Mouse (Mus musculus) C3H10T1/2 (cell line): ENCODE results near the gene Zcchc2. TPM values are rescaled to one million over a fixed set of nuclear protein-coding genes. Genes with fewer than 3 reads are reported as not detected.

Experiments used
- polyA plus RNA-seq, 2 experiments: library from polyadenylated mRNA; unstranded; fragments of >200 nt; fragmentation: generic; extraction: Trizol; gene quantifications; one replicate each; pipeline ENCODE4 v1.2.1; 2012; ENCODE audit warnings: missing spikeins in 2 of 2

The Zcchc2 gene
- polyA plus RNA-seq: 1 to 10 TPM in 1 of 2 experiments, under 1 TPM in 1; 0.83 to 3.7 TPM

GRCm38 (mm10) chr1:105990138-105990821 is at the start of gene Zcchc2:
Zcchc2 (plus strand) TSS chr1:105990406.

Other genes with a start within 250 kb of the Zcchc2 start
- under 1 TPM; 0.01 to 0.06 TPM for gene Tnfrsf11a, start 209.7 kb upstream of the Zcchc2 start, polyA plus RNA-seq
- gene Phlpp1, start 181.3 kb downstream of the Zcchc2 start, polyA plus RNA-seq: 1 to 10 TPM in 1 of 2 experiments, under 1 TPM in 1; 0.69 to 5.2 TPM